ENCODE assay signal across 14 mouse cellular contexts in genomic region chr2:131059781-131060540, GRCm38 (mm10). TPM values are rescaled to one million over a fixed set of nuclear protein-coding genes. Genes with fewer than 3 reads are reported as not detected.
DNase-seq lines count a peak whose midpoint lies in the region; ATAC-seq lines count a peak whose summit lies in the region.
"Had no signal": no experiment of that assay in that cellular context is flagged by ENCODE, and none has a peak within 500 bp of the region (broad histone marks: within the 10 kb centered on the region; RNA-seq: fewer than 3 reads in every experiment).

No protein-coding gene starts in this region.

- peak; percentile 98 for DNase-seq in heart, adult 11 months
- DNase-seq in MN1 (ENCODE audit: low spot score): peak; percentile 16
- DNase-seq in gastrocnemius, adult 8-10 months (ENCODE audit: low spot score in 2 of 2): peak; percentile 25 to 54
- DNase-seq in heart, postnatal 4 days: peak; percentile 52
- no peak for DNase-seq in B cell, adult 2 months
- DNase-seq in forebrain, embryonic 14.5 days (ENCODE audit: low spot score): no peak
- DNase-seq: thymus, postnatal 4 days had no signal

- H3K9me3 ChIP-seq in heart, embryonic 11.5 days (replicated peaks; ENCODE audit: control insufficient read depth, low read length): no peaks in the 10 kb centered on the region
- no peaks in the 10 kb centered on the region for H3K9me3 ChIP-seq in forebrain, embryonic 14.5 days (replicated peaks; ENCODE audit: control insufficient read depth, low read length)

- no peak overlapping the region for H3K27ac ChIP-seq in heart, embryonic 11.5 days (ENCODE audit: low read depth, low read length)
- no peak overlapping the region for H3K27ac ChIP-seq in forebrain, embryonic 14.5 days (ENCODE audit: low read depth, low read length)
- H3K27ac ChIP-seq: liver, embryonic 14.5 days had no signal

- peaks cover 45% of the 10 kb centered on the region for H3K27me3 ChIP-seq in heart, embryonic 11.5 days (ENCODE audit: control insufficient read depth, insufficient read depth, low read length)
- H3K27me3 ChIP-seq in forebrain, embryonic 14.5 days (replicated peaks; ENCODE audit: control insufficient read depth, insufficient read depth, low read length): peaks cover 19% of the 10 kb centered on the region

- WGBS in heart, embryonic 11.5 days (ENCODE audit: insufficient replicate concordance): 69% methylated on average over 9 of the region's 9 CpGs
- 68% methylated on average over 9 of the region's 9 CpGs for WGBS in forebrain, embryonic 14.5 days

- no peak overlapping the region for H3K4me2 ChIP-seq in heart, embryonic 11.5 days
- H3K4me2 ChIP-seq in forebrain, embryonic 14.5 days (ENCODE audit: low read length): no peak overlapping the region

- peaks cover 31% of the 10 kb centered on the region for H3K4me1 ChIP-seq in heart, embryonic 11.5 days (ENCODE audit: control insufficient read depth, insufficient read depth, low read length)
- H3K4me1 ChIP-seq in forebrain, embryonic 14.5 days (ENCODE audit: control insufficient read depth, insufficient read depth, low read length): no peaks in the 10 kb centered on the region; the same call in 1 of the 2 replicates

- no peak for ATAC-seq in heart, embryonic 11.5 days (replicated peaks; ENCODE audit: insufficient number of reproducible peaks, low FRiP score, low TSS enrichment)
- ATAC-seq in megakaryocyte, adult 5-6 weeks (ENCODE audit: poor library complexity, severe bottlenecking): no peak
- no peak for ATAC-seq in forebrain, embryonic 14.5 days
- ATAC-seq: CD4-positive, CD25-positive, alpha-beta regulatory T cell, adult 4 months had no signal

- H3K9ac ChIP-seq in heart, embryonic 11.5 days (ENCODE audit: low read depth, low read length): no peak overlapping the region
- H3K9ac ChIP-seq in forebrain, embryonic 14.5 days (ENCODE audit: low read length): no peak overlapping the region
- H3K9ac ChIP-seq: liver, embryonic 14.5 days had no signal

- H3K4me3 ChIP-seq in heart, embryonic 11.5 days (ENCODE audit: low read depth, low read length): no peak overlapping the region
- no peak overlapping the region for H3K4me3 ChIP-seq in forebrain, embryonic 14.5 days (ENCODE audit: low read depth, low read length)
- H3K4me3 ChIP-seq: megakaryocyte, embryonic 14.5 days; myocyte had no signal

- H3K36me3 ChIP-seq in heart, embryonic 11.5 days (ENCODE audit: control insufficient read depth, insufficient read depth, low read length): no peaks in the 10 kb centered on the region
- no peaks in the 10 kb centered on the region for H3K36me3 ChIP-seq in forebrain, embryonic 14.5 days (ENCODE audit: control insufficient read depth, insufficient read depth, low read length)

RNA-seq across cellular contexts. Expression of gene Adam33, which starts 3.7 kb away (rescaled TPM):
- polyA plus RNA-seq in heart, embryonic 11.5 days (2014; fragmentation: Nextera tagmentation; extraction: Ambion mirVana): 4.1 and 5.7 TPM in 2 replicates
- 1 to 10 TPM in 3 of 4 experiments, under 1 TPM in 1; 0.82 to 1.8 (median 1.3) TPM for total RNA-seq in gastrocnemius, adult 8-10 months (2022)
- total RNA-seq in heart, postnatal 4 days (2021): 1 to 10 TPM; 2.4 to 3.2 TPM
- total RNA-seq in megakaryocyte, adult 5-6 weeks (2015): not detected in 2 replicates
- 0.12 and 0.18 TPM in 2 replicates for total RNA-seq in megakaryocyte, adult 5-6 weeks (2017)
- polyA plus RNA-seq in forebrain, embryonic 14.5 days (2014; fragmentation: Nextera tagmentation; extraction: Ambion mirVana): 0.52 and 0.79 TPM in 2 replicates
- total RNA-seq: common myeloid progenitor, adult 5-6 weeks had no signal

RNA-seq across cellular contexts. Expression of gene Gfra4, which starts 17.1 kb away (rescaled TPM):
- 2.9 and 3.8 TPM in 2 replicates for polyA plus RNA-seq in heart, embryonic 11.5 days (2014; fragmentation: Nextera tagmentation; extraction: Ambion mirVana)
- total RNA-seq in gastrocnemius, adult 8-10 months (2022): 1 to 10 TPM in 3 of 4 experiments, under 1 TPM in 1; 0.92 to 1.7 (median 1.3) TPM
- total RNA-seq in heart, postnatal 4 days (2021): 1 to 10 TPM; 4.1 to 4.5 TPM
- not detected in 2 replicates for total RNA-seq in megakaryocyte, adult 5-6 weeks (2015)
- total RNA-seq in megakaryocyte, adult 5-6 weeks (2017): not detected in 2 replicates
- 30.6 and 33.6 TPM in 2 replicates for polyA plus RNA-seq in forebrain, embryonic 14.5 days (2014; fragmentation: Nextera tagmentation; extraction: Ambion mirVana)
- total RNA-seq: common myeloid progenitor, adult 5-6 weeks had no signal
- polyA plus RNA-seq: CD4-positive, CD25-positive, alpha-beta regulatory T cell, adult 4 months had no signal

RNA-seq across cellular contexts. Expression of gene Siglec1, which starts 26.6 kb away (rescaled TPM):
- 0.11 and 0.16 TPM in 2 replicates for polyA plus RNA-seq in heart, embryonic 11.5 days (2014; fragmentation: Nextera tagmentation; extraction: Ambion mirVana)
- total RNA-seq in gastrocnemius, adult 8-10 months (2022): under 1 TPM; 0.19 to 0.72 (median 0.47) TPM
- total RNA-seq in heart, postnatal 4 days (2021): under 1 TPM; 0.52 to 0.79 TPM
- 2.3 and 4.2 TPM in 2 replicates for total RNA-seq in megakaryocyte, adult 5-6 weeks (2015)
- 1.1 and 1.5 TPM in 2 replicates for total RNA-seq in megakaryocyte, adult 5-6 weeks (2017)
- 0.10 and 0.25 TPM in 2 replicates for polyA plus RNA-seq in forebrain, embryonic 14.5 days (2014; fragmentation: Nextera tagmentation; extraction: Ambion mirVana)
- polyA plus RNA-seq: CD4-positive, CD25-positive, alpha-beta regulatory T cell, adult 4 months; myocyte had no signal

Comparison
In these comparisons a context has a peak if more than half of its experiments do, and no peak if none do; other contexts are left out.
1. DNase-seq: peak in heart, adult 11 months (single experiment), MN1 (single experiment), gastrocnemius, adult 8-10 months (2 of 2) and heart, postnatal 4 days (single experiment); none in B cell, adult 2 months (0 of 2) and forebrain, embryonic 14.5 days (single experiment).